Comparison of ENCODE assay signal across 25 mouse cellular contexts in the genomic region with DNA sequence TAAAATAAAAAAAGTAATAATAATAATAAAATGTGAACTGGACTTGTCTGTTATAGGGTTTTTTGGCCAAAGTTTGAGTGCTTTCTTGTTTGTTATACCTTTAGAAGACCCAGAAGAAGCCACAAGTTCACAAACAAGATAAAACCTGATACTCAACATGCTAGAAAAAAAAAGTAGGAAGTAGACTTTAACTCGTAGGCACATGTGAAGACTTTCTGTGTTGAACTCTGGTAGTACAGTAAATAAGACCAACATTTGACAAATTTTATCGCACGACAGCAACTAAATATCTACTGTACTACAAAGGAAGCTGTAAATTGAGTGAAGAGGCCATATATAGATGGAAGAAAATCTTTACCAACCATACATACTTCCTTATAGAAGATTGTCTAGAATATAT.
"Had no signal": no experiment of that assay in that cellular context is flagged by ENCODE, and none has a peak within 500 bp of the region (broad histone marks: within the 10 kb centered on the region; RNA-seq: fewer than 3 reads in every experiment).

No protein-coding gene starts in this region.

- H3K4me1 ChIP-seq: embryonic facial prominence, embryonic 10.5 days; embryonic facial prominence, embryonic 12.5 days; embryonic facial prominence, embryonic 13.5 days; embryonic facial prominence, embryonic 15.5 days; forebrain, embryonic 10.5 days; forebrain, embryonic 12.5 days; forebrain, embryonic 13.5 days; forebrain, embryonic 15.5 days had no signal

- DNase-seq: cerebellum, adult 9-10 months; cerebellum, adult 9-11 months; cerebellum, postnatal 10 days; cerebellum, postnatal 14 days; cerebellum, postnatal 25 days; cerebellum, postnatal 36 days; embryo, embryonic 11 days; forebrain, postnatal 0 days; gastrocnemius, adult 2 months; gastrocnemius, postnatal 10 days; gastrocnemius, postnatal 14 days; gastrocnemius, postnatal 25 days; gastrocnemius, postnatal 36 days; heart, adult 11 months; heart, adult 18-20 months; heart, adult 2 months had no signal

- H3K9ac ChIP-seq: embryonic facial prominence, embryonic 12.5 days; embryonic facial prominence, embryonic 13.5 days; embryonic facial prominence, embryonic 15.5 days; forebrain, embryonic 12.5 days; forebrain, embryonic 13.5 days; forebrain, embryonic 15.5 days; forebrain, postnatal 0 days had no signal

- H3K27me3 ChIP-seq: embryonic facial prominence, embryonic 12.5 days; embryonic facial prominence, embryonic 13.5 days; embryonic facial prominence, embryonic 15.5 days; forebrain, embryonic 12.5 days; forebrain, embryonic 13.5 days; forebrain, embryonic 15.5 days had no signal

- H3K4me3 ChIP-seq: embryonic facial prominence, embryonic 10.5 days; embryonic facial prominence, embryonic 12.5 days; embryonic facial prominence, embryonic 13.5 days; embryonic facial prominence, embryonic 15.5 days; erythroblast, embryonic 14.5 days; forebrain, embryonic 10.5 days; forebrain, embryonic 12.5 days; forebrain, embryonic 13.5 days; forebrain, embryonic 15.5 days; gastrocnemius, adult 2 months; heart, adult 2 months had no signal

- H3K36me3 ChIP-seq: embryonic facial prominence, embryonic 10.5 days; embryonic facial prominence, embryonic 12.5 days; embryonic facial prominence, embryonic 13.5 days; embryonic facial prominence, embryonic 15.5 days; forebrain, embryonic 10.5 days; forebrain, embryonic 12.5 days; forebrain, embryonic 15.5 days had no signal

- H3K27ac ChIP-seq: embryonic facial prominence, embryonic 10.5 days; embryonic facial prominence, embryonic 12.5 days; embryonic facial prominence, embryonic 13.5 days; embryonic facial prominence, embryonic 15.5 days; forebrain, embryonic 10.5 days; forebrain, embryonic 12.5 days; forebrain, embryonic 13.5 days; forebrain, embryonic 15.5 days; gastrocnemius, adult 2 months; heart, adult 2 months had no signal

- H3K9me3 ChIP-seq: embryonic facial prominence, embryonic 10.5 days; embryonic facial prominence, embryonic 12.5 days; embryonic facial prominence, embryonic 13.5 days; embryonic facial prominence, embryonic 15.5 days; forebrain, embryonic 10.5 days; forebrain, embryonic 12.5 days; forebrain, embryonic 13.5 days; forebrain, embryonic 15.5 days had no signal
